Mouse (Mus musculus): ENCODE results near the gene Cytip.

The Cytip gene

DNA sequence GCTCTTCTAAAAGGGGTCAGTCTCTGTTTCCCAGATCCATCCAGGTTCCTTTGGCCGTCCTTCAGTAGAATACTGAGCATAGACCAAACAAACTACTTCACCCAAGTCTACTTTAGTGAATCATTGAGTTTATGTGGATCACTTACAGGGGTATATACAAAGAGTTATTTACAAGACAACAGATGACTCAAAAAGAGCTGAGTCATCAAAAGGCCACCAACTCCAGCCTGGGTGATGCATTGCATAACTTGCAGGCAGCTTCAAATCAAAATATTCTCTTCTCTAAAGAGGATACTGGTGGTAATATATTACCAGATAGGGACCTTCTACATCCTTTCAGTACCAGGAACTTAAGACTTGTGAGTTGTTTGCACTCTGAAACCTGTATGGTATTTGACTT is 108.9 kb downstream of the Cytip start:
- no peak for DNase-seq

DNA sequence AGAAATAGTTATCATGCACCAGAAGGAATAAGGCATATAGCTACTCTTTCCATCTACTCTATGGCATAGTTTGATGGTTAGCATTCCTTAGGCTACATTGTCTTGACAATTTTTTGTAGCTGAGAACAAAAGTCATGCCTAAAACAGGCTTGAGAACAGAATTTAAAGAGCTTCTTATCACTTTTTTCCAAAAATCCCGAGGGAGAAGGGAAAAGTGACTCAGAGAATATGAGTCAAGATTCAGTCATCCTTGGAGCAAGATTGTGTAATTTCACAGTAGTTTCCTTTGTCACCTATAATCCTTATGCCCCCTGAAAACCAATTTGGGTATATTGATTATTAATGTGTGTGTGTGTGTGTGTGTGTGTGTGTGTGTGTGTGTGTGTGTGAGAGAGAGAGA is 115.5 kb downstream of the Cytip start:
- DNase-seq, result peak; percentile 8

All from right cerebral cortex, adult 18-20 months (tissue).